Mouse (Mus musculus) frontal cortex, postnatal 36 days (tissue): ENCODE measurements around the gene Mettl16.

Source experiments
- DNase-seq, 2 experiments: peaks; one replicate each; pipeline ENCODE4 v3.0.0; 2022; ENCODE audit warnings: low spot score in 2 of 2

Mettl16 gene

DNA sequence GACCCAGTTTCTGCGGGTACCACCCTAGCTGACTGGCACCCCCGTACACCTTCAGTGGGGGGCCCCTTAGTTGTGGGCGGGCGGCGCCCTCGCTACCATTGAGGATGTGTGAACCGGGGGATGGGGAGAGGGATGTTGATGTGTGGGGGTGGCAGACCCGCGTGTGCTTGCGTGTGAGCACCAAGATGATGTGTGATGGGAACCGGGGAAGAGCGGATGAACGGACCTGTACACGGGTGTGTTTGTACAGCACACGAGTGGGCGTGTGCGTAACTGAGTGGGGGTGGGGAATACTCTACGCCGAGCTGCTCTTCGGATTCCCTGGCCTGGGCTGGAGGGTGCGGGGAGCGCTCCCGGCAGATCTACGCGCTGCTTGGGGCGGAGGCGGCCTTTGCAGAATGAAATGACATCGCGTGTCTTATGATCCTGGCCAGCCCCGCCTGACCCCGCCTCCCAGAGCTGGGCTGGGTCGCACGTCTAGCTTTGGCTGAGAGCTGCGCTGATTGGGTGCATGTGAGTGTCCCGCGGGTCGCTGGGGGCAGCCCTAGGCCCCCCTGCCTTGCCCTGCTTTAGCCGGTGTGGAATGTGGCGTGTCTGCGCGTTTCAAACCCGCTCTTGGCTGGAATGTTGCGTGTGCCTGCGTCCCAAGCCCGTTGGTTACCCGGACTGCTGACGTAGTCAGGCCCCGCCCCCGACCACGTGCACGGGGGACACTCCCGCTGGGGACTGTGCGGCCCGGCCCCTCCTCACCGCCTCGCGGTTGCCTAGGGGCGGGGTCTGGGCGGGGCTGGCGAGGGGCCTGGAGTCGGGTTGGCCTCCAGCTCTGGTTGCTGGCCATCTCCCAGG, 61.2 kb downstream of the Mettl16 start:
- DNase-seq, result peak; percentile 97 to 98

DNA sequence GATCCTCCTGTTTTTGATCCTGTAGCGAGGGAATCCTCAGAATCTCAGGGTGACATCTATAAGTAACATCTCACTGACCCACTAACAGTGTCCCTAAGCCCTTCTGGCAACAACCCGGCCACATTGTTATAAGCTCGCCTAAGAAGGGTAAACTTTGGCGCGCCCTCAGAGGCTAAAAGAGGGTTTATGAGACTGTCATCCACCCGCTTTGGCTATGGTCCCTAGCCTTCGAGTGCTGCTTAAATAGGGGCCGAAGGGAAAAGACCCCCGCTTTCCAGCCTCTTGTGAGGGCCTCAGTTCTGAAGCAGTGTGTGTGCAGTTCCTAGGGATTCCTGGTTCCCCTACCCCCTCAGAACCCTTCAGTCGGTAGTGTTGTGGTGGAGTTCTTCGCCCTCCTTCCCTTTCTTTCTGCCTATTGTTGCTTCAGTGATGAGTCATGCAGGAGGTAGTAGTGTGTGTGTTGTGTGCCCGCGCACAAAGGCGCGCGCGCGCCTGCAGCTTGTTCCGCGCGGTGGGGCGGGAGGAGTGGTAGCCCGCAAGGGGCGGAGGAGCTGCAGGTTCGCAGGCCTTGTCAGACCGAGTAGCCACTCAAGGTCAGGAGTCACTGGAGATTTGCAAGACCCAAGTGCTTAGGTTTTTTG, 62.0 kb downstream of the Mettl16 start:
- DNase-seq, result peak; percentile 57 to 64

DNA sequence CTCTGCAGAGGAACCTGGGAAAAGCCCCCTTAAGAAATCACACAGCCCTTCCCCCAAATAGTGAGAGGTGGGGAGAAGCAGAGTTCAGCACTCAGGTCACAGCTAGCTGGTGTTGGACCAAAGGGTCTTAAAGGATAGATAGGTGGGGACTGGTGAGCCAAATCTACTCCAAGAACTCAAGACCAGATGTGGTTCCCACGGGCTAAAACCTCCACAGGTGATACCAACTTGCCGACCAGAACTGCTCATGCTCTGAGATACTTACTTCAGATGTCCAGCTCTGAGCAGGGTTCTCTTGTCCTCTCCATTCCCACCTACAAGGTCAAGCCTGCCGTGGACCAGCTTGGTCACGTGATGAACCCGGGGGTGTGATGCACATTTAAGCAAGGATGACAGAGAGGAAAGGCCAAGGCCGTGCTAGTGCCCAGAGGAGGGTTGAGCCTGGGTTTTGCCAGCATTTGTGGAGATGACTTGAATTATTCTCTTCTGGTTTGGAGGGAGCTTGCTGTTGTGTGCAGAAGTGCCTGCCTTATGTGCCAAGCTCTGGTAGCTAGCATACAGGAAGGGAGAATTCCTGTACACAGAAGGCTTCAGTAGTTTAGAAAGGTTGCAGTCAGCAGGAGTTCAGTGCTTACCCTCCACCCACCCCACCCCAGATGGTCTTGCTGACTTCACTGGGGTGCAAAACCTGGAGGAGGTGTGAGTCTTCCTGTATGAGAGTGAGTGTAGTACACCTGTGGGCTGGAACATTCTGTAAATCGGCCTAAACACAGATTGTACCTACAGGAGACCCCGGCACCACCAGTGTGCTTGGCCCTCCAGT, 63.1 kb downstream of the Mettl16 start:
- no peak for DNase-seq

DNA sequence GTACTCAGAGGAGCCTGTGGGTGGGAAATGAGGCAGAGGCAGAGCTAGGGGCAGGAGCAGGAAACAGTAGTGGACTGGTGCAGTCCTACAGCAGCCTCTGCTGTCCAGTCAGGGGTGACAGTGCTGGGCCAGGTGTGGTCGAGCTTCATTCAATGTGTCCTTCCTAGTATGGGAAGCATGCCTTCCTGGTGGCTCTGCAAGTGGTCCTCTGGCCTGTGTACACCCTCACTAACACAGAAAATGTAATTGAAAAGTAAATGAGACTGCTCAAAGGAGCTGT, 63.7 kb downstream of the Mettl16 start:
- DNase-seq, result no peak

DNA sequence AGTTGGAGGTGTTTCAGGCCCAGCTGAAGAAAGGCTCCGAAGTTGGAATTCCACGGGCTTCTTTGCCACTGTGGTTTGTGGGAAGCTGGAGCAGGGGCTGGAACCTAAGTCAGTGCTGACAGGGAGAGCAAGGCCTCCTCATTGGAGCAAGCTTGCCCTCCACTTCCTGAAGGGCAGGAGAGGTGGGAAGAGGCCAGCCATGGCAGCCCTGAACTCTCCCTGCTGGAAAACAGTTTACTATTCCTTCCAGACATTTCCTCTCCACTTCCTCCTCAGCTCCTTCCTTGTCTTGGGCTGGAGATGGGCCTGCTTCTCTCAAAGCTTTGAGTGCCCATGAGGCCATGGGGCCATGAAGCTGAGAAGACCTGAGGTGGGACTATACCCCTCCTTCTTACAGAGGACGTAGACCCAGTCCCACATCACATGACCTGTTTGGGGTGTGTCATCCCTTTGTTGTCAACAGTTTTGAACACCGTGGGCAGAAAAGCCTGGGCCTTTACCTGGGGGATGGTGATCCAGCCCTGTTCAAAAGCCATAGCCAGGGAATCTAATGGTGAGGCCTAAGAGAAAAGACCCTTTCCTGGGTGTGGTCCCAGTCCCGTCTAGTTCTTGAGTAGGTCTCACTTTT, 64.1 kb downstream of the Mettl16 start:
- no peak for DNase-seq

DNA sequence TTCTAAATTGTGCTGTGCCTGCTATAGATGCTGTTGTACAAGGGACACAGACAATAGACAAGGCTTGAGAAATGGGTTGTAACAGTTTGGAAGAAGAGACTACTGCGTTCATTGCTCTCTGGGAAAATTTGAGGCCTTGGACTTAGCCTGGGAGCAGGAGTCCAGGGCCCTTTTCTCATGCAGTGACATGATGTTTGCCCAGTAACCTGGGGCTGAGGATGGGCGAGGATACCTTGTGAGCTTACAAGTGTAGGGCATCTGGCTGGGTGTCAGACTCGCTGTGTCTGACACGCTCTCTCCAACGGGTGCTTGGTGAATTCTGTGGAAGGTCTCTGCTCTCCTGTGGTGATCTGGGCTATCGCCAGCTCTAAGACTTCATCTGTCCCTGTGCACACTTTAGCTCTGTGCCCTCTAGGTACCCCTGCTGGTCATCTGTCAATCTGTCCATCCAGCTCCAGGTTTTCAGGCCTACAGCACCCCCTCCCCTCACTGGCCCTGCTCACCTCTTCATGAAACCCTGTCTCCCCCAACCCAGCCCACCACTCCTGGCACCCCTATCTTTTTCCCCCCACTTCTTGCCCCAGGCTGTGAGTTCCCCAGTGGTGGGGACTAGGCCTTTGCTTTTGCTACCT, 65.1 kb downstream of the Mettl16 start:
- DNase-seq, result no peak

DNA sequence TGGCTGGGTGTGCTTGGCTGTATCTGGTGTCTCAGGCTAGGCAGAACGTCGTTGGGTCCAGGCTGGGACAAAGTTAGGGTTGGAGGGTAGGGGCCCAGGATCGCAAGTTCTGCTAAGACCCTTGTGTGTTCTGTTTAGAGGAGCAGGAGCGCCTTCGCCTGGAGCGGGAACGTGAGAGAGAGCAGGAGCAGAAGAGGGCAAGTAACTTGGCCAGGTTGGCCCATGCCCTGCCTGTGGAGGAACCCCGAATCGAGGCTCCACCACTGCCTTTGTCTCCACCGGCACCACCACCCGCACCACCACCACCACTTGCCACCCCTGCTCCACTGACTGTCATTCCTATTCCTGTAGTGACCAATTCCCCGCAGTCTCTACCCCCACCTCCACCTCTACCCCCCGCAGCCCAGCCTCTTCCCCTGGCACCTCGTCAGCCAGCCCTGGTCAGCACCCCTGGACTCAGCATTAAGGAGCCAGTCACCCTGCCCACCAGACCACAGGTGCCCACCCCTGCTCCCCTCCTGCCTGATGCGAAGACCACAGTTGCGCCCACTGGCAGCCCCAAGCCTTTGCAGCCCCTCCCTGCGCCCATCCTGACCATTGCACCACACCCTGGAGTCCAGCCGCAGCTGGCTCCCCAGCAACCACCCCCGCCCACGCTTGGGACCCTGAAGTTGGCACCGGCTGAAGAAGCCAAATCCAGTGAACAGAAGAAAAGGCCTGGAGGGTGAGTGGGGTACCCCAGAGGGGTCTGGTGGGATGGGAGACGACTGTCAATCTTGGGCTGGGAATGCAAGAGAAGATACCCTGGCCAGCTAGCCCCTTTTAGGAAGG, 65.8 kb downstream of the Mettl16 start:
- DNase-seq, result no peak

DNA sequence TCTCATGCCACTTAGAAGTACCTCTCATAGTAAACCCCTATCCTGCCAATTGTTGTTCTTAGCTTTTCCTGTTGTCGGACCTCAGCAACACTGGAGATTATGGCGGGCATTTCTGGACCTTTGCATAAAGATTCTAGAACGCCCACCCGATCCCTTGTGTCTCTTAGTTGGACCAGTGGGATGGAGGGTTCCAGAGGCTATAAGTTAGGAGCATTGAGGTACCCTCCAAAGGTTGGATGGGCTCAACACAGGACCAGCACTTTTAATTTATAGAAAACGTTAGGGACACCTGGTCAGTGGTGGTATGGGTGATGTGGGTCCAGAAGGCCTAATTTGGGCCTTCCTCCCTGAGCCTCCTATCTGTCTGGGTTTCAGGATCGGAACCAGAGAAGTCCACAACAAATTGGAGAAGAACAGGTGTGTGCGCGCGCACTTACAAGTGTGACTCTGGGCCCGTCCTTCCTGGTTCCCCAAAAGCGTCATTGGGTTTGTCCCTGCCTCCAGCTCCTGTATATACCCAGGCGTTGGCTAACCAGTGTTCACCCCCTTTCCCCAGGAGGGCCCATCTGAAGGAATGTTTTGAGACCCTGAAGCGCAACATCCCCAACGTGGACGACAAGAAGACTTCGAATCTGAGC, 66.5 kb downstream of the Mettl16 start:
- DNase-seq, result no peak

DNA sequence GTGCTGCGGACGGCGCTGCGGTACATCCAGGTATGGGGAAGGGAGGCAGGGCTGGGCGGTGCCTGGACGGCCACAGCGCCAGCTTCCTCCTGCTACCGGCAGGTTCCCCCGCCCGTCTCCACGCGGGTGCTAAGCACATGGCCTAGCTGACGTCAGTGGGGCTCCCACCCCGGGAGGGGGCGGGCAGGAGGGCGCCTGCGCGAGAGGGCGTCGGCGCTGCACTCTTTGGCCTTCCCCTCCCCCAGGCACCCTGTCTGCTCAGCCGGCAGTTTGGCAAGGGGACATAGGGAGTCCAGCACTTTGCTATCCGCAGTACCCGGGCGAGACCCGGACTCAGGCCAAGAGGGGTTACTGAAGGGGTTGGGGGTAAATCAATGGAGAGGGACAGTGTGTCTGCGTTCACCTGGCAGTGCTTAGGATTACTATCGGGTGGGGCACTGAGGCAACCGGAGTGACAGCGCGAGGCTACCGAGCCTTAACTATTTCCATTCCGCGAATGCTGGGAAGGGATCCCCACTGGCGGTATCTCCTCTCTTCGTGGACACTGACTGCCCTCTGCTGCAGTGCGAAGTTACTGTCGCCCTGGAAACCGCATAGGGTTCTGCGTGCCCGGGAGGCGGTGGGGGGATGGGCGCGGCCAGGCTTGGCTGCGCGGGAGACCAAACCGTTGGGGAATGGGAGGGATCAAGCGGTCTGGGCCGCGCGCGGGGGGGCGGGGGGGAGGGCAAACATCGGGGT, 67.2 kb downstream of the Mettl16 start:
- peak; percentile 91 to 94 for DNase-seq

DNA sequence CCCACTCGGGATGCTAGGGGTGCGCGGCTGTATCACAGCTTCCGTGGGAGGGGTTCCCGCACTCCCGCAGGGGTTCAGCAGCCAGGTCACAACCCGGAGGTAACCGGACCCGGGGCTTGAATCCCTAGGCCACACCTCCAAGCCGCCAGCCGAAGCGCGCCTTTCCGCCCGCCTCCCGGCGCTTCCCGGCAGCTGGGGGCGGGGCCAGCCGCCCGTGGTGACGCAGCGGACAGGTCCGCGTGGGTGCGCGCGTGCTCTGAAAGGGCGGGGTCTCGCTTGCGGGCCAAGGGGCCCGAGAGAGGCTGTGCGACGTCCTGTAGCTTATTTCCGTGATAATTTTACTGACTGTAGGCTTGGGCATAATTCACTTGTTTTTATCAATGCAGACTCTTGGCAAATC, 67.8 kb downstream of the Mettl16 start:
- peak; percentile 86 to 93 for DNase-seq

DNA sequence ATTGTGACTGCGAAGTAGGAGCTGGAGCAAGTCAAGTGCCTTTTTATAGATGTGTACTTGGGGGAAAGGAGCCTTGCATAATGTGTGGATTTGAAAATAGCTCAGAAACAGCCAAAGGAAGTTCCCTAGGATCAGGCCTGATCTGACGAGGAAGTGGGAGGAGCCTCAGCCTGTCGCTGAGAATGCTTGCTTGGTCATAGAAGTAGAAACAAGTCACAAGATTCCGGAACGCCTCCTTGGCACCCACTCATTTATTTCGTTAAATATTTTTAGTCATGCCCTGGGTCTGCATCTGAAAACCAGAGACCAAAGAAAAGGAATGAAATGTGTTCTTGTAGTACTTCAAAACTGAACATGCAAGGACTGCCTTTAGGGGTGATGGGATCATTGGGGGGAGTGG, 68.3 kb downstream of the Mettl16 start:
- DNase-seq, result peak in 1 of 2 experiments; percentile 84

DNA sequence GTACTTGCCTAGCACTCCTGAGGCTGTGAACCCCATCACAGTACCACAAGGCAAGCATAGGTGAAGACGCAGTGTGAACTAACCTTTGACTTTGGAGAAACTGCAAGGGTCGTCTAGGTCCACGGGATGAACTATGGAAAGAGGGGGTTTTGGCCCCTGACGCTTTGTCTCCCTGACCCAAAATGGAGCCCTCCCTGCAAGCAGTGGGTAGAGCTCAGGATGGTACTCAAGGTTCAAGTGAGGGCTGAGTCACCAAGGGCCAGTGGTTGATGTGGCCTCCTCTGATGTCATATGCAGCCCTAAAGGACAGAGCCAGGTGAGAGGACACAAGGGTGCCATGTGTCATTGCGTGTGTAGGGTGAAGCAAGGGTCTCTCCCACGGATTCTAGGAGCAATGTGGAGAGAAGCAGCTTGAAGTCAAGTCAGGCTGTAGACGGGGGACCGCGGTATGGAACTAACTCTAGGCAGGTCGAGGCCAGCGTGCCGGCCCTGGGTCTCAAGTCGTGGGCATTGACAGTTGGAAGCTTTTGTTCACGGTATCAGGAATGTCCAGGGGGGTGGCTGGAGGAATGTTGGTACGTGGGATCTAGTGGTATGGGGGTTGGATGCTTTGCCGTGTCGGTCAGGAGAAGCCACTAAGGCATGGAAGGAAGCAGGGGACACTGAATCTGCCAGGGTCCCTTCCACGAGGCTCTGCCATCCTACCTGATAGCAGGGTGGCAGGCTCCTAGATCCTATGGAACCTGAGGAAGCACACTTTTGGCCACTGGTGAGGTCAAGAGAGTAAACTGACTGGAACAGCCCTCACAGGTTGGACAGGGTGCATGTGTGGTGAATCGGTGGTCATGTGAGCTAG, 69.5 kb downstream of the Mettl16 start:
- no peak for DNase-seq

DNA sequence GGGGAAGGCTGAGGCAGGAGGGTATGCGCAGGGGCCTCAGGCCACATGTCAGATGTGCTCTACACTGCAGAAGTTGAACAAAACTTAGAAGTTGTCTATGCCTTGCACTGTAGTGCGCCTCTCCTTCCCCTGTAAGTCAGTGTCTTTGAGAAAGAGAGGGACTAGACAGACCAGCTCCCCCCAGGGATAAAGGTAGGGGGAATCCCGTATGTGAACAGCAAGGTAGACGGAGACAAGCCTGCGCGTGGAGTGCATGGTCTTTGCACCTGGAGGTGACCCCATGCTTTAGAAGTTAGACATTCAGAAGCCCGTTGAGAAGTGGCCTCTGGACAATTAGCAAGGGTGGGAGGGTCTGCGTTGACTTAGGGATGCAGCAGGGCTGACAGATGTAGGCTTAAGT, 70.1 kb downstream of the Mettl16 start:
- no peak for DNase-seq

DNA sequence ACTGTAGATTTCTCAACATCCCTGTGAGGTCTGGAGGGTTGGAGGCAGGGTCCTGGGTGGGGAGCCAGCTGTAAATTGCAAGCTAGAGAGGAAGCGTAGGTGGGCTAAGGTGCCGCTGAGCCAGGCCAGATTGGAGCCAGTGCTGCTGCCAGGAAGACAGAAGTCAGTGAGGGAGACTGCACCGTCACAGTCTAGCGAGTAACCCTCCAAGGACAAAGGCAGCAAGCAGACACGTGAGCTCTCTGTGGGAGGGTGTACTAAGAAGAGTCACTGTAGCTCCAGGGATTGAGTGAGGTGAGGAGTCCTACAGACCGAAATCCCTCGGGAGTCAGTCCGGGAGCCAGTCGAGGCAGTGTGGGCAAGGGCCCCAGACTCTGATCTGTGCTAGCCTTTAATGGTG, 70.7 kb downstream of the Mettl16 start:
- DNase-seq, result peak in 1 of 2 experiments; percentile 48

DNA sequence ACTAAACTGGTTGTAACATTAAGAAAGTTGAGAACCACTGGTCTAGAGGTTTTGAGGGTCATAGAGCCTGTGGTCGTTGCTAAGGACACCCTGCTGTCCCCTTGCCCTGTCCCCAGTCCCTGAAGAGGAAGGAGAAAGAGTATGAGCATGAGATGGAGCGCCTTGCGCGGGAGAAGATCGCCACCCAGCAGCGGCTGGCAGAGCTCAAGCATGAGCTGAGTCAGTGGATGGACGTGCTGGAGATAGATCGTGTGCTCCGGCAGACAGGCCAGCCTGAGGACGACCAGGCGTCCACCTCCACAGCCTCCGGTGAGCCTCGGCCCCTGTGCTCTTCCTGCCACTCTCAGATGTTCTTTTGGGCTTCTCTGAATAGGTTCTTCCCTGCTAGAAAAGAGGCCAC, 71.4 kb downstream of the Mettl16 start:
- no peak for DNase-seq

DNA sequence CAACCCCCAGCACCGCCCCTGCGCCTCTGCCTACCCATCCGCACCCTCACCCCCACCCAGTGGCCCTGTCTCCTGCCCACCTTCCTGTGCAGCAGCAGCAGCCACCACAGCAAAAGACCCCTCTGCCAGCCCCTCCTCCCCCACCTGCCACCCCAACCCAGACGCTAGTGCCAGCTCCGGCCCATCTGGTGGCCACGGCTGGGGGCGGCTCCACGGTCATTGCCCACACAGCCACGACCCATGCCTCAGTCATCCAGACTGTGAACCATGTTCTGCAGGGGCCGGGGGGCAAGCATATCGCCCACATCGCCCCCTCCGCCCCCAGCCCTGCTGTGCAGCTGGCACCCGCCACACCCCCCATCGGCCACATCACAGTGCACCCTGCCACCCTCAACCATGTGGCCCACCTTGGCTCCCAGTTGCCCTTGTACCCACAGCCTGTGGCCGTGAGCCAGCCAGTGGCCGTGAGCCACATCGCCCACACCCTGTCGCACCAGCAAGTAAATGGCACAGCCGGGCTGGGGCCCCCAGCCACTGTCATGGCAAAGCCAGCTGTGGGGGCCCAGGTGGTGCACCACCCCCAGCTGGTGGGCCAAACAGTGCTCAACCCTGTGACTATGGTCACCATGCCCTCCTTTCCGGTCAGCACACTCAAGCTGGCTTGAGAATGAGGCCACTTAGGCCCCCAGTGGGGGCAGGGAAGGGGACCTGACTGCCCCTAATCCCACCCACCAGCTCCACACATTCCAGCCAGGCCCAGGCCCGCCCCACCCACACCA, 72.2 kb downstream of the Mettl16 start:
- DNase-seq, result no peak

DNA sequence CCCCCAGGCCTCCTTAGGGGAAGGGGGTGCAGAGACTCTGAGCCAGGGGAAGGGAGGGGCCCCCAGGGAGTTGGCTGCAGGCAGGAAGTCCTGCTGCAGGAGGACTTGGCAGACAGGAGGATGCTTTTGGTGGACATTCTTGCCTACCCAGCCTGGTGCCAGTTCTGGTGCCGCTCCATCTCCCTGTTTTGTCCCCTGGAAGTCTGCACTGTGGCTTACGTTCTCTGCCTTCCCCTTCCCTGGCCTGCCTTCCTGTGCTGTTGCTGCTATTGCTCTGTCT, 72.7 kb downstream of the Mettl16 start:
- DNase-seq, result no peak

DNA sequence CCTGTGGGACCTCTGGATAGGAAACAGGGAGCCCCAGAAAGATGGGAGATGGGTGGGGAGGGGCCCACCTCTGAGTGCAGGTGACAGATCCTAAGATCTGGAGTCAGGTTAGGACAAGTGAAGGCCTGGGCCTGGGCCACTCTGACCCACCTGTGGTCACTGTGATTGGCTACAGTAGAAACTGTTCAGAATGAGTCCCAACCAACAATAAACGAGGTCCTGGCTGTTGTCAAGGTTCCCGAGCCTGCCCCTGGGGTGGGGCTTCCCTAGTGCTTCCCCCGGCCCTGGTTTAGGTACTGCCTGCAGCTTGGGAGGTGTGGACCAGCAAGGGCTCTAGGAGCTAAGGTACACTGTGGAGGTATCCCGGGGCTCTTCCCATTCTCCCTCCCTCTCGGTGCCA, 73.1 kb downstream of the Mettl16 start:
- DNase-seq, result no peak
